Comparison of ENCODE assay signal across 22 mouse cellular contexts in the genomic region with DNA sequence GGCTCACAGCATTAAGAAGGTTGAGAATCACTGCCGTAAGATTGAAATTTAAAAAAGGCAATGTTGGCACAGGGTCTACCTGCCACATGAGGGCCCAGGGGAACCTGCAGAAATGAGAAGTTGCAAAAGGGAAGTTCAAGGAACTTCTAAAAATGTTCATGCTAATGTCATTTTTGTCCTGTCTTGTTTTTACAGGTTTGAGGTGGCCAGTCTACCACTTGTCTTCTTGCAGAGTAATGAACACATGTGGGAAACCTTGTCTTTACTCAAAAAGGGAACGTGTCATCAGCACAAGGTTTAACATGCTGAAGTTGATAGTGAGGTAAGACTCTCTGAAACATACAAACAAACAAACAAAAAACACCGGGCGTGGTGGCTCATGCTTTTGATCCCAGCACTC.
"Had no signal": no experiment of that assay in that cellular context is flagged by ENCODE, and none has a peak within 500 bp of the region (broad histone marks: within the 10 kb centered on the region; RNA-seq: fewer than 3 reads in every experiment).

No protein-coding gene starts in this region.

- ATAC-seq: intestine, postnatal 0 days; liver, postnatal 0 days; lung, postnatal 0 days; midbrain, embryonic 15.5 days had no signal

- H3K27ac ChIP-seq: limb, embryonic 12.5 days; limb, embryonic 15.5 days; liver, embryonic 14.5 days; macrophage; midbrain, embryonic 12.5 days; midbrain, embryonic 15.5 days; neural tube, embryonic 12.5 days; neural tube, embryonic 15.5 days; stomach, postnatal 0 days had no signal

- H3K9me3 ChIP-seq: limb, embryonic 12.5 days; limb, embryonic 15.5 days; midbrain, embryonic 12.5 days; midbrain, embryonic 15.5 days; neural tube, embryonic 12.5 days; neural tube, embryonic 15.5 days had no signal

- H3K36me3 ChIP-seq: limb, embryonic 12.5 days; limb, embryonic 15.5 days; midbrain, embryonic 12.5 days; midbrain, embryonic 15.5 days; neural tube, embryonic 12.5 days; neural tube, embryonic 15.5 days had no signal

- H3K4me3 ChIP-seq: limb, embryonic 12.5 days; limb, embryonic 15.5 days; midbrain, embryonic 12.5 days; midbrain, embryonic 15.5 days; neural tube, embryonic 12.5 days; neural tube, embryonic 15.5 days had no signal

- H3K4me1 ChIP-seq: limb, embryonic 12.5 days; limb, embryonic 15.5 days; midbrain, embryonic 12.5 days; midbrain, embryonic 15.5 days; neural tube, embryonic 12.5 days; neural tube, embryonic 15.5 days had no signal

- DNase-seq: kidney, adult 8-10 months; kidney, postnatal 14 days; kidney, postnatal 4 days; left cerebral cortex, postnatal 4 days; liver, postnatal 0 days; lung, embryonic 14.5 days; retina, postnatal 1 day; right cerebral cortex, postnatal 25 days; spleen, adult 18-20 months; thymus, postnatal 25 days had no signal

- H3K4me2 ChIP-seq: limb, embryonic 12.5 days; limb, embryonic 15.5 days; liver, embryonic 11.5 days; lung, embryonic 14.5 days; midbrain, embryonic 12.5 days; midbrain, embryonic 15.5 days; neural tube, embryonic 12.5 days; neural tube, embryonic 15.5 days had no signal

- H3K9ac ChIP-seq: limb, embryonic 12.5 days; limb, embryonic 15.5 days; liver, embryonic 14.5 days; liver, postnatal 0 days; lung, embryonic 14.5 days; midbrain, embryonic 12.5 days; midbrain, embryonic 15.5 days; neural tube, embryonic 12.5 days; neural tube, embryonic 15.5 days had no signal

- H3K27me3 ChIP-seq: limb, embryonic 12.5 days; limb, embryonic 15.5 days; midbrain, embryonic 12.5 days; midbrain, embryonic 15.5 days; neural tube, embryonic 12.5 days; neural tube, embryonic 15.5 days had no signal
